In genomic region chr15:83204731-83205451, GRCm38 (mm10) we compare ENCODE assay signal across 7 mouse cellular contexts. TPM values are rescaled to one million over a fixed set of nuclear protein-coding genes. Genes with fewer than 3 reads are reported as not detected.
DNase-seq lines count a peak whose midpoint lies in the region; ATAC-seq and TF ChIP-seq lines count a peak whose summit lies in the region.

No protein-coding gene starts in this region.

- H3K9ac ChIP-seq in MEL (ENCODE audit: control insufficient read depth, low read depth, low read length, poor library complexity, severe bottlenecking) = no peak overlapping the region
- H3K9ac ChIP-seq in hindbrain, embryonic 16.5 days (ENCODE audit: low read depth, low read length) = no peak overlapping the region

- TF ChIP-seq CTCF in MEL (IDR thresholded peaks at IDR 0.05 in 2 of 3, conservative IDR thresholded peaks at IDR 0.05 in 1 of 3; ENCODE audit: control insufficient read depth in 1 of 3, insufficient read depth in 1 of 3, low read depth in 2 of 3, low read length in 3 of 3, poor library complexity in 1 of 3, severe bottlenecking in 1 of 3) = peak; percentile 53 to 78 (median 64)

- DNase-seq in MEL (ENCODE audit: low read depth, low spot score) = peak; percentile 83
- DNase-seq in brain, adult 2 months (ENCODE audit: low read depth, low spot score) = peak; percentile 77
- peak; percentile 48 for DNase-seq in left cerebral cortex, adult 11 months (ENCODE audit: low spot score)
- DNase-seq in lung, postnatal 25 days (ENCODE audit: low spot score) = peak; percentile 80
- DNase-seq in spleen, adult 12 weeks (ENCODE audit: low spot score) = peak; percentile 15

- H3K79me2 ChIP-seq in MEL (ENCODE audit: control insufficient read depth, insufficient read depth, low read length, poor library complexity) = no peaks in the 10 kb centered on the region

- no peak overlapping the region for H3K27ac ChIP-seq in MEL (ENCODE audit: control insufficient read depth, low read depth, low read length)
- H3K27ac ChIP-seq in hindbrain, embryonic 16.5 days (ENCODE audit: low read depth, low read length) = no peak overlapping the region

- H3K27me3 ChIP-seq in MEL (ENCODE audit: control insufficient read depth in 1 of 2, insufficient read depth in 2 of 2, low read length in 2 of 2) = no peaks in the 10 kb centered on the region
- no peaks in the 10 kb centered on the region for H3K27me3 ChIP-seq in hindbrain, embryonic 16.5 days (replicated peaks; ENCODE audit: control insufficient read depth, insufficient read depth, low read length)

- TF ChIP-seq RAD21 in MEL (IDR thresholded peaks at IDR 0.05; ENCODE audit: low read depth, low read length) = peak; percentile 84

- TF ChIP-seq POLR2A in MEL (IDR thresholded peaks at IDR 0.05; ENCODE audit: control insufficient read depth in 1 of 2, insufficient read depth in 1 of 2, low read depth in 1 of 2, low read length in 2 of 2, poor library complexity in 1 of 2) = no peak

- TF ChIP-seq EP300 in MEL (IDR thresholded peaks at IDR 0.05; ENCODE audit: low read depth in 1 of 2, low read length in 2 of 2) = no peak

- H3K4me2 ChIP-seq in hindbrain, embryonic 16.5 days (ENCODE audit: low read length) = peak overlapping the region; percentile 34

- H3K36me3 ChIP-seq in MEL (ENCODE audit: control insufficient read depth in 1 of 2, insufficient read depth in 2 of 2, low read length in 2 of 2) = no peaks in the 10 kb centered on the region
- H3K36me3 ChIP-seq in hindbrain, embryonic 16.5 days (ENCODE audit: control insufficient read depth, insufficient read depth, low read length) = no peaks in the 10 kb centered on the region

- H3K4me3 ChIP-seq in MEL (ENCODE audit: control insufficient read depth in 1 of 2, insufficient read depth in 1 of 2, low read depth in 2 of 2, low read length in 2 of 2) = no peak overlapping the region
- no peak overlapping the region for H3K4me3 ChIP-seq in hindbrain, embryonic 16.5 days (ENCODE audit: low read length)

- no peaks in the 10 kb centered on the region for H3K4me1 ChIP-seq in MEL (ENCODE audit: control insufficient read depth in 1 of 2, insufficient read depth in 2 of 2, low read length in 2 of 2)
- peaks cover 4% of the 10 kb centered on the region for H3K4me1 ChIP-seq in hindbrain, embryonic 16.5 days (ENCODE audit: control insufficient read depth, insufficient read depth, low read depth, low read length)

- 35% methylated on average over 9 of the region's 10 CpGs for WGBS in hindbrain, embryonic 16.5 days

- no peaks in the 10 kb centered on the region for H3K9me3 ChIP-seq in MEL (replicated peaks; ENCODE audit: insufficient read depth, low read length)
- H3K9me3 ChIP-seq in hindbrain, embryonic 16.5 days (ENCODE audit: control insufficient read depth, low read length) = no peaks in the 10 kb centered on the region

- ATAC-seq in erythroid progenitor cell, adult 5-6 weeks (replicated peaks; ENCODE audit: low FRiP score, poor library complexity, severe bottlenecking) = peak; percentile 77
- ATAC-seq in hindbrain, embryonic 16.5 days = no peak; the same call in 1 of the 2 replicates

TF ChIP-seq in MEL, 35 proteins besides CTCF, POLR2A, EP300 and RAD21:
- no peak for TF ChIP-seq ZKSCAN1 (IDR thresholded peaks at IDR 0.05; ENCODE audit: low read depth, low read length)
- no peak for TF ChIP-seq CHD2 (IDR thresholded peaks at IDR 0.05; ENCODE audit: low read length)
- no peak for TF ChIP-seq HCFC1 (IDR thresholded peaks at IDR 0.05; ENCODE audit: low read depth, low read length)
- 0 out of 2 replicates have a peak, but pooled peaks have one; percentile 37 for TF ChIP-seq SIN3A (IDR thresholded peaks at IDR 0.05; ENCODE audit: low read length)
- TF ChIP-seq TCF12 (IDR thresholded peaks at IDR 0.05; ENCODE audit: low read depth, low read length) = no peak
- TF ChIP-seq GATA1 (IDR thresholded peaks at IDR 0.05; ENCODE audit: low read depth, low read length) = no peak; the same call in 1 of the 2 replicates
- peak; percentile 38; the same call in 1 of the 2 replicates for TF ChIP-seq MAZ (IDR thresholded peaks at IDR 0.05; ENCODE audit: low read depth, low read length)
- TF ChIP-seq ZC3H11A (IDR thresholded peaks at IDR 0.05; ENCODE audit: low read depth, low read length) = peak; percentile 75
- TF ChIP-seq UBTF (IDR thresholded peaks at IDR 0.05; ENCODE audit: borderline replicate concordance, insufficient read depth, low read depth, low read length) = no peak
- peak; percentile 79 for TF ChIP-seq SMC3 (IDR thresholded peaks at IDR 0.05; ENCODE audit: low read depth, low read length)
- no peak for TF ChIP-seq KAT2A (conservative IDR thresholded peaks at IDR 0.05; ENCODE audit: low read depth, low read length)
- no peak for TF ChIP-seq MAFK (IDR thresholded peaks at IDR 0.05; ENCODE audit: borderline replicate concordance, low read depth, low read length)
- no peak for TF ChIP-seq E2F4 (IDR thresholded peaks at IDR 0.05; ENCODE audit: borderline replicate concordance, low read depth, low read length)
- no peak for TF ChIP-seq ELF1 (IDR thresholded peaks at IDR 0.05; ENCODE audit: low read depth, low read length)

RNA-seq across cellular contexts. Expression of gene Cyb5r3, which starts 32.5 kb away (rescaled TPM):
- total RNA-seq in MEL (2012; rRNA removed) = 20.8 and 22.6 TPM in 2 replicates
- polyA plus RNA-seq in MEL (2012; ENCODE audit: insufficient read depth in 1 of 2, insufficient read length in 2 of 2, low read depth in 1 of 2, low replicate concordance in 2 of 2, missing spikeins in 1 of 2) = 10 to 100 TPM in 1 of 2 experiments, not detected in 1; 67.0 TPM
- total RNA-seq in erythroid progenitor cell, adult 5-6 weeks (2015; ENCODE audit: low replicate concordance) = 106 and 112 TPM in 2 replicates
- total RNA-seq in erythroid progenitor cell, adult 5-6 weeks (2017; ENCODE audit: low replicate concordance) = 48.1 and 57.9 TPM in 2 replicates
- polyA plus RNA-seq in hindbrain, embryonic 16.5 days (2015; fragmentation: Nextera tagmentation; extraction: Ambion mirVana) = 130 and 163 TPM in 2 replicates

RNA-seq across cellular contexts. Expression of gene A4galt, which starts 46.7 kb away (rescaled TPM):
- not detected in 2 replicates for total RNA-seq in MEL (2012; rRNA removed)
- polyA plus RNA-seq in MEL (2012; ENCODE audit: insufficient read depth in 1 of 2, insufficient read length in 2 of 2, low read depth in 1 of 2, low replicate concordance in 2 of 2, missing spikeins in 1 of 2) = not detected
- 0.84 and 1.8 TPM in 2 replicates for total RNA-seq in erythroid progenitor cell, adult 5-6 weeks (2015; ENCODE audit: low replicate concordance)
- not detected in 2 replicates for total RNA-seq in erythroid progenitor cell, adult 5-6 weeks (2017; ENCODE audit: low replicate concordance)
- 4.9 and 6.5 TPM in 2 replicates for polyA plus RNA-seq in hindbrain, embryonic 16.5 days (2015; fragmentation: Nextera tagmentation; extraction: Ambion mirVana)

RNA-seq across cellular contexts. Expression of gene Poldip3, which starts 55.7 kb away (rescaled TPM):
- total RNA-seq in MEL (2012; rRNA removed) = 104 and 113 TPM in 2 replicates
- polyA plus RNA-seq in MEL (2012; ENCODE audit: insufficient read depth in 1 of 2, insufficient read length in 2 of 2, low read depth in 1 of 2, low replicate concordance in 2 of 2, missing spikeins in 1 of 2) = 100 to 1,000 TPM in 1 of 2 experiments, not detected in 1; 123 TPM
- total RNA-seq in erythroid progenitor cell, adult 5-6 weeks (2015; ENCODE audit: low replicate concordance) = 39.6 and 46.5 TPM in 2 replicates
- 66.7 and 92.9 TPM in 2 replicates for total RNA-seq in erythroid progenitor cell, adult 5-6 weeks (2017; ENCODE audit: low replicate concordance)
- polyA plus RNA-seq in hindbrain, embryonic 16.5 days (2015; fragmentation: Nextera tagmentation; extraction: Ambion mirVana) = 122 and 134 TPM in 2 replicates

Comparison
In these comparisons a context has a peak if more than half of its experiments do, and no peak if none do; other contexts are left out.
1. DNase-seq: peak in every context shown above with its lines; median percentile 83 in MEL; 80 in lung, postnatal 25 days; 77 in brain, adult 2 months; 48 in left cerebral cortex, adult 11 months; 15 in spleen, adult 12 weeks.